Mouse (Mus musculus) brain, embryonic 14.5 days (tissue): ENCODE data around the gene Slc6a8.

Experiments
- CTCF ChIP-seq: fragments of 200-500 bp; IDR thresholded peaks from 2 replicates; pipeline ENCODE4 v1.5.1; 2012; ENCODE audit warnings: inconsistent platforms, mild to moderate bottlenecking, moderate library complexity, borderline replicate concordance; ENCODE audit not compliant: insufficient read depth, insufficient read length; ENCODE audit errors: extremely low read depth
- POLR2A ChIP-seq: fragments of 200-500 bp; IDR thresholded peaks from 2 replicates; pipeline ENCODE4 v1.6.1; 2012; ENCODE audit warnings: mild to moderate bottlenecking, inconsistent platforms, borderline replicate concordance; ENCODE audit not compliant: poor library complexity, insufficient read depth, insufficient read length, severe bottlenecking; ENCODE audit errors: extremely low read depth

GRCm38 (mm10) chrX:73672031-73672431, 919 bp upstream of the Slc6a8 start:
- TF ChIP-seq CTCF = peak; percentile 61; the same call in 1 of the 2 replicates
- TF ChIP-seq POLR2A = no peak
